Mouse (Mus musculus): ENCODE measurements around the gene Elob.

The Elob gene

GRCm38 (mm10) chr17:23785561-23786471 lies 43.1 kb downstream of the Elob start, which contains the start of gene Flywch2:
Gene Flywch2 (minus strand): TSS chr17:23786081.
- in situ Hi-C loops (cut with MboI, MseI): loop anchor here (5.0 kb wide), 1 partner anchor 181 kb away; no protein-coding TSS in a partner anchor

DNA sequence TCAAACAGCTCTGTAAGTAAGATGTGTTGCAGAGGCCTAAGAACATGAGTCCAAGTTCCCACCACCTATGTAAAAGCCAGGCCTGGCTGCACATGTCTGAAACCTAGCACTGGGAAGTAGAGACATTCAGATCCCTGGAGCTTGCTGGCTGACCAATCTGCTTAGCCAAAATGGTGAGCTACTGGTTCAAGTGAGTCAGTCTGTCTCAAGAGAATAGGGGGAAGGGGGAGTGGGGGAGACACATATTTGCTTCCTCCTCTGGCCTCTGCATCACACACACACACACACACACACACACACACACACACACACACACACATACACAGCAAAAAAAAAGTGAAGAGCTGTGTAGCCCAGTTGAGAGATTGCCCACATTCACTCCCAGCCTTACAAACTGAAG lies 45.6 kb downstream of the Elob start:
- in situ Hi-C loops (cut with MboI, MseI): no loop called here

GRCm38 (mm10) chr17:23778447-23778846 lies 50.5 kb downstream of the Elob start:
- in situ Hi-C loops (cut with MboI, MseI): loop anchor here (5.0 kb wide), 1 partner anchor 39 kb away; no protein-coding TSS in a partner anchor

- in situ Hi-C loops (cut with MboI, MseI): loop anchor here (5.0 kb wide), 1 partner anchor 40 kb away; no protein-coding TSS in a partner anchor
These were observed 51.8 kb downstream of the Elob start for GRCm38 (mm10) chr17:23777141-23777540.

GRCm38 (mm10) chr17:23776216-23776615 lies 52.7 kb downstream of the Elob start:
- in situ Hi-C loops (cut with MboI, MseI): loop anchor here (5.0 kb wide), 1 partner anchor 41 kb away; no protein-coding TSS in a partner anchor
